Mouse (Mus musculus): ENCODE results near the gene Sp1. TPM values are rescaled to one million over a fixed set of nuclear protein-coding genes. Genes with fewer than 3 reads are reported as not detected.

The Sp1 gene
- polyA plus RNA-seq, 1 experiment, result 0.32 TPM

DNA sequence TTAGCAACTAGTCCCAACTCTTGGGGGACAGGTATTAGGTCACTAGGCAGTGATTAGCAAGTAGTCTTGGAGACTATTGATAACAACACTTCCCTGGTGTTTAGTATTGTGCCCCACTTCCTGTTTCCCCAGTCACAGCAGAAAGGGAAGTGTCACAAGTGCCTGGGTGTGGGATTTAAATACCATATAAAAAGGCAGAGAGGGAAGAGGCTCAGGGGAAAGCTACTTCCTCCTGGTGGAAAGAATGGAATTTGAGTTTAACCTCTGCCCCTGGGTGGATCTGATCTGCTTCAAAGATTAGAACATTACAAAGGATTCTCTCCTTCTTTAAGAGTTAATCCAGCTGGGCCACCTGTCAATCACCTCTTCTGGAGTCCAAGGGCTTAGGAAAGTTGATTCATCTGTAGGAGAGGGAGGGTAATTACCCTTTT lies 12.3 kb upstream of the Sp1 start:
- Histone ChIP-seq H3K4me1 (ENCODE audit: control insufficient read depth) (peaks cover 45% of the 10 kb centered on the region), H3K27me3 (ENCODE audit: control insufficient read depth) (no peaks in the 10 kb centered on the region), H3K4me3 (replicated peaks) (no peak overlapping the region), H3K36me3 (ENCODE audit: control insufficient read depth) (no peaks in the 10 kb centered on the region), H3K9me3 (ENCODE audit: control insufficient read depth, low read length) (no peaks in the 10 kb centered on the region)
- TF ChIP-seq GATA1 (IDR thresholded peaks at IDR 0.05; ENCODE audit: low read length), result peak; percentile 26; the same call in 1 of the 2 replicates
- TF ChIP-seq TAL1 (IDR thresholded peaks at IDR 0.05; ENCODE audit: low read length), result no peak

DNA sequence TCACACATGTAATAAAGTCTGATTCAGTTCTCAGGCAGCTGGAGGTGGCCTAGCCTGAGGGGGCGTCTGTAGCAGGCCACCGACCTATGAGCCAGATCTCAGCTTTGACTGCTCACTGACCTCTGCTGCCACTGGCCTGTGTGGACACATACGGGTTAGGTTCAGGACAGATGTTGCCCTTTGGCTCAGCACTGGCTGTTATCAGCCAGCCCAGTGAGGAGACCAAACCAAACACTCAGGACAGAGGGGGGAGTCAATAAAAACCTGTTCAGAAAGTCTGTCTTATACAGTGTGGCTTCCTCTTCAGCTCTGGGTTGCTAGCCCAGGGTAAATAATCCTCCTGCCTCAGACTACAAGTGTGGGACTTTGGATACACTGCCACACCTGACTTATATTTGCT lies 10.9 kb upstream of the Sp1 start:
- Histone ChIP-seq H3K4me3 (replicated peaks) (no peak overlapping the region), H3K27me3 (ENCODE audit: control insufficient read depth) (no peaks in the 10 kb centered on the region), H3K36me3 (ENCODE audit: control insufficient read depth) (no peaks in the 10 kb centered on the region), H3K9me3 (ENCODE audit: control insufficient read depth, low read length) (no peaks in the 10 kb centered on the region), H3K4me1 (ENCODE audit: control insufficient read depth) (peaks cover 56% of the 10 kb centered on the region)
- TF ChIP-seq TAL1 (IDR thresholded peaks at IDR 0.05; ENCODE audit: low read length) (no peak), GATA1 (IDR thresholded peaks at IDR 0.05; ENCODE audit: low read length) (no peak)

DNA sequence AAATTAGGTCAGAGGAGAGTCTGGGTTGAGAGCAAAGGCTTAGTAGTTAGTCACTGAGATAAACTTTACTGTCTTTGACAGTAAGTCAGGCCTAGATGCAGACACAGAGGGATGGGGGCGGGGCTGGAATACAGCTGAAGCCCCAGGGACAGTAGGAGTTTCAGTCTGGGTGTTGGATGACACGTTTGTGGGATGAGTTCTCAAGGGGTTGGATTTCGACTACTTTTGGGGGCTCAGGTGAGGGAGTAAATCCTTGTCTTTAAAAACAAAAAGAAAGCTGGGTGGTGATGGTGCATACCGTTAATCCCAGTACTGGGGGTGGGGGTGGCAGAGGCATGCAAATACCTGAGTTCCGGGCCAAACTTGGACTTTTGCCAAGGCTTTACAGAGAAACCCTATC lies 7.3 kb upstream of the Sp1 start:
- no peaks in the 10 kb centered on the region for H3K27me3 ChIP-seq (ENCODE audit: control insufficient read depth)
- no peak for TF ChIP-seq GATA1 (IDR thresholded peaks at IDR 0.05; ENCODE audit: low read length)
- TF ChIP-seq TAL1 (IDR thresholded peaks at IDR 0.05; ENCODE audit: low read length), result no peak
- H3K9me3 ChIP-seq (ENCODE audit: control insufficient read depth, low read length), result no peaks in the 10 kb centered on the region
- H3K4me1 ChIP-seq (ENCODE audit: control insufficient read depth), result peaks cover 67% of the 10 kb centered on the region
- peak overlapping the region; percentile 80 for H3K4me3 ChIP-seq (replicated peaks)
- H3K36me3 ChIP-seq (ENCODE audit: control insufficient read depth), result no peaks in the 10 kb centered on the region

GRCm38 (mm10) chr15:102399229-102400221 lies 6.4 kb upstream of the Sp1 start:
- H3K4me1 ChIP-seq (ENCODE audit: control insufficient read depth), result peaks cover 64% of the 10 kb centered on the region

DNA sequence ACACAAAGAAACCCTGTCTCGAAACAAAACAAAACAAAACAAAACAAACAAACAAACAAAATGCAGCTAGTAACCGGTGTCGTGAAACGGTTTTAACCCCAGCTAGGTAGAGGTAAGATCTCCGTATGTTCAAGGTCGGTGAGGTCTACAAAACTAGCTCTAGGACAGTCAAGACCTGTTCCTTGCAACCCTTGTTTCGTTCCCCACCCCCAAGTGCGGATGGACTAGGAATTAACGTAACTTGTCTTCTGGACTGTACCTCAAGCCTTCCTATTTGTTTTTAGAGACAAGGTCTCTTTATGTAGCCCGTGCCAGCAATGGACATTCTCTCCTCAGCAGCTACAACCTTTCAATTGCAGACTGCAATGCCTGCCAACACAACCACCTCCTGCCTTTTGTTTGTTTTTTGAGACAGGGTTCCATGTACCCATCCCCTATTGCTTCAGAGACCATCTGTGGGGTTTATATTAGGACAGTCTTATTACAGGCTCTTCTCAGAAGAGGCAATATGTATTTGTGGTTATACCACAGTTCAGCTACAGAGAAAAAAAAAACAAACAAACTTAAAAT lies 5.4 kb upstream of the Sp1 start:
- Histone ChIP-seq H3K4me3 (replicated peaks) (no peak overlapping the region), H3K36me3 (ENCODE audit: control insufficient read depth) (no peaks in the 10 kb centered on the region), H3K4me1 (ENCODE audit: control insufficient read depth) (peaks cover 62% of the 10 kb centered on the region), H3K9me3 (ENCODE audit: control insufficient read depth, low read length) (no peaks in the 10 kb centered on the region), H3K27me3 (ENCODE audit: control insufficient read depth) (no peaks in the 10 kb centered on the region)
- TF ChIP-seq TAL1 (IDR thresholded peaks at IDR 0.05; ENCODE audit: low read length), result no peak
- TF ChIP-seq GATA1 (IDR thresholded peaks at IDR 0.05; ENCODE audit: low read length), result no peak

More at GRCm38 (mm10) chr15:102399229-102400221, 6.4 kb upstream of the Sp1 start:
- Histone ChIP-seq H3K36me3 (ENCODE audit: control insufficient read depth) (no peaks in the 10 kb centered on the region), H3K27me3 (ENCODE audit: control insufficient read depth) (no peaks in the 10 kb centered on the region), H3K9me3 (ENCODE audit: control insufficient read depth, low read length) (no peaks in the 10 kb centered on the region), H3K4me3 (replicated peaks) (peak overlapping the region; percentile 80)
- TF ChIP-seq TAL1 (IDR thresholded peaks at IDR 0.05; ENCODE audit: low read length) (no peak), GATA1 (IDR thresholded peaks at IDR 0.05; ENCODE audit: low read length) (no peak)

- Histone ChIP-seq H3K4me1 (ENCODE audit: control insufficient read depth) (peaks cover 55% of the 10 kb centered on the region), H3K36me3 (ENCODE audit: control insufficient read depth) (no peaks in the 10 kb centered on the region), H3K27me3 (ENCODE audit: control insufficient read depth) (no peaks in the 10 kb centered on the region), H3K4me3 (replicated peaks) (no peak overlapping the region), H3K9me3 (ENCODE audit: control insufficient read depth, low read length) (no peaks in the 10 kb centered on the region)
- TF ChIP-seq TAL1 (IDR thresholded peaks at IDR 0.05; ENCODE audit: low read length) (no peak), GATA1 (IDR thresholded peaks at IDR 0.05; ENCODE audit: low read length) (no peak)
Observed at GRCm38 (mm10) chr15:102401278-102401677, 4.7 kb upstream of the Sp1 start.

DNA sequence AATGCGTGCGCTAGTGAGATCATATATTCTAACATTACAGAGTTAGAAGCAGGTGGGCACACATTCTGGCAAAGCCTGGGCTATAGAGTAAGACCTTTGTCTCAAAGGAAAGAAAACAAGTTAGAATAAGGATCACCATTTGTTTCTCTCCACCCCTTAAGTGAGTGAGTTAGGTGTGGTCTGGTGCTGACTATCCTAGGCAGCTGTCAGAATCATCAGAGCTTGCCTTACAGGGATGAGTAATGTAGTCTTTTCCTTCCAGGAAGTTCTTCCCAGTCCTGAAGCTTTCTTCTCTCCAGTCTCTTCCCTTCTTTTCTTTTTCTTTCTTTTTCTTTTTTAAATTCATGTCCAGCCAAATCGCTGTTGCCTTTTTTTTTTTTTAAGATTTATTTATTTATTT lies 3.7 kb upstream of the Sp1 start:
- peaks cover 2% of the 10 kb centered on the region for H3K36me3 ChIP-seq (ENCODE audit: control insufficient read depth)

DNA sequence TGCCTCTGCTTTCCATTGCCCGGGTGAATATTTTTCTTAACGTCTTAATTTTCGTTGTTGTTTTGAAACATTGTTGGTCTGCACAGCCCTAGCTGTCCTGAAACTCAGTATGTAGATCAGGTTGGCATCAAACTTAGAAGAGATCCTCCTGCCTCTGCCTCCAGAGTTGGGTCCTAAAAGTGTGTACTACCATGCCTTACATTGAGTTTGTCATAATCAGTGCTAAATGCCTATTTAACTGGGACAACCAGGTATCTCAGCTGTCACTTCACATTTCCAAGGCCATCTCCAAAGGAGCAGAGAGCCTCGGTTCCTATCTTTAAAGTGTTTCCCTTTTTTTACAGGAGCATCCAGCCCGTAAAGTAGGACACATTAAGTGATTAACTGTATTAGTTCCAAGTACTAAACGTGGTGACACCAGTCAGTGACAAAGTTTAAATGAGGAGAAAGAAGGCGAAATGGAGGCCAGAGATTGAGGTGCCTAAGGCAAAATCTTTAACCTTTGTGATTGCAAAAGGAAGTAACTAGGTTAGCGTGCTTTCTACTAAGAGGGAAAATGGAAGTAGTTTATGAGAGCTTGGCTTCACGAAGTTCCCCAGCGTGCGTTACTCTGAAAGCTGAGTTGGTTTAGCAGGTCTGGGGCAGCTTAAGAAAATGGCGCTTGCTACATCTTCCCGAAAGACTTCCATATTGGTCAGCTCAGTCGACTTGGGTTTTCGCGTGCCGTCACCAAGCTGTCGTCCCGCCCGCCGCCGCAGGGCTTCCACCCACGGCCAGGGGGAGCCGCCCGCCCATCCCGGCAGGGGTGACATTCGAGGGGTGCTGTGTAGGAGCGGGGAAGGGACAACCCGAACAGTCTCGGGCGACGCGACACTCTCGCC lies 1.1 kb upstream of the Sp1 start:
- TF ChIP-seq TAL1 (IDR thresholded peaks at IDR 0.05; ENCODE audit: low read length) (no peak), GATA1 (IDR thresholded peaks at IDR 0.05; ENCODE audit: low read length) (no peak)
- H3K4me1 ChIP-seq (ENCODE audit: control insufficient read depth), result peaks cover 70% of the 10 kb centered on the region
- no peaks in the 10 kb centered on the region for H3K27me3 ChIP-seq (ENCODE audit: control insufficient read depth)
- H3K4me3 ChIP-seq (replicated peaks), result peak overlapping the region; percentile 82
- peaks cover 29% of the 10 kb centered on the region for H3K36me3 ChIP-seq (ENCODE audit: control insufficient read depth)
- no peaks in the 10 kb centered on the region for H3K9me3 ChIP-seq (ENCODE audit: control insufficient read depth, low read length)

More for the DNA sequence above, 3.7 kb upstream of the Sp1 start:
- Histone ChIP-seq H3K4me3 (replicated peaks) (no peak overlapping the region), H3K4me1 (ENCODE audit: control insufficient read depth) (peaks cover 58% of the 10 kb centered on the region), H3K27me3 (ENCODE audit: control insufficient read depth) (no peaks in the 10 kb centered on the region), H3K9me3 (ENCODE audit: control insufficient read depth, low read length) (no peaks in the 10 kb centered on the region)
- TF ChIP-seq TAL1 (IDR thresholded peaks at IDR 0.05; ENCODE audit: low read length), result no peak
- no peak for TF ChIP-seq GATA1 (IDR thresholded peaks at IDR 0.05; ENCODE audit: low read length)

Measured in erythroblast, embryonic 14.5 days (primary cell).